Mouse (Mus musculus) left cerebral cortex, postnatal 25 days (tissue): Measurements from ENCODE around the gene Crybg2. TPM values are rescaled to one million over a fixed set of nuclear protein-coding genes. Genes with fewer than 3 reads are reported as not detected.

Experiments
- DNase-seq, 2 experiments: peaks; one replicate each; pipeline ENCODE4 v3.0.0; 2022; ENCODE audit warnings: low spot score in 2 of 2, mixed read lengths in 1 of 2
- intact Hi-C: fragments of 180-260 bp; cut with DNase I; formaldehyde crosslinking; loops from one replicate; pipeline ENCODE4 v1.15.1; 2025
- total RNA-seq, 2 experiments: library from RNA; stranded (reverse); gene quantifications; 2 replicates each; pipeline ENCODE4 v1.2.3; 2021

Crybg2 gene
- total RNA-seq, 2 experiments from 2014 or later: 1.8 to 2.7 TPM

GRCm38 (mm10) chr4:134132519-134133095, 72.0 kb downstream of the Crybg2 start:
- no peak for DNase-seq
- intact Hi-C loops: no loop called here

DNA sequence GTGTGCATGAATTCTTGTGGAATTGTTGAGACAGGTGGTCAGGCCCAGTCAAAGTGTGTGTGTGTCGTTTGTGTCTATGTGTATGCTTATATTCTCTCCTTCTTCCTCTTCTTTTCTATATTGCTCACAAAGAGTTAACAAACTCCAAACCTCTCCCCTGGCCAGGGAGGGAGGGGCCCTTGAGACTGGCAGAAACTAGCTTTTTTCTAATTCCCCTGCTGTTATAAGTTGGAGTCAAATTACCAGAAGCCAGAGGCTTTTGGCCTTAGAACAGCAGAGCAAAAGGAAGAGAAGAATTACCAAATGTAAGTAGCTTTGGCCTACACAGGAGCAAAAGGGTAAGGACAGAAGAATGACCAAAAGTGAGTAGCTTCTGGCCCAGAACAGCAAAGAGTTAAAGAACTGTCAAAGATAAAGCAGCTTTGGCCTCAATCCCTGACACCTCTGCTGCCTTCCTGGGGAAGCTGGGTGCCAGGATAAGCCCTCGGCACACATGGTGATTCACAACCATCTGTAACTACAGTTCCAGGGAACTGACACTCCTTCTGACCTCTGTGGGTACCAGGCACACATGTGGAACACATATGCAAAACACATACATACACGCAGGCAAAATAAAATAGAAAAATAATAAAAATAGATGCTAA, 75.8 kb downstream of the Crybg2 start:
- intact Hi-C loops: no loop called here
- no peak for DNase-seq

DNA sequence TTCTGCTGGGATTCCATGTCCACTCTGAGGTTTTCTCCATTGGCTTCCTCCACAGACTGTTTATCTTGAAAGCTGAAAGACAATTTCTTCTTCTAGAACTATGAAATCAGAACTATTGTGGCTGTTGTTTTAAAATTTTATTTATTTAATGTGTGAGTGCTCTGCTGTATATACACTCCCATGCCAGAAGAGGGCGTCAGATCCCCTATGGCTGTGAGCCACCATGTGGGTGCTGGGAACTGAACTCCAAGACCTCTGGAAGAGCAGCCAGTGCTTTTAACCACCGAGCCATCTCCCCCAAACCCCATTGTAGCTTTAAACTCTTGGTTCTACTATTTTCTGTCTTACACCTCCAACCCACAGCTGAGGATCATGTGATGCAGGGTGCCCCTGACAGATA, 78.2 kb downstream of the Crybg2 start:
- intact Hi-C loops: no loop called here

More for the DNA sequence above, 78.2 kb downstream of the Crybg2 start:
- DNase-seq: no peak

Other genes with a start within 250 kb of the Crybg2 start
- gene Rps6ka1, start 173.0 kb upstream of the Crybg2 start, total RNA-seq: 10 to 100 TPM; 13.1 to 14.1 TPM
- gene Hmgn2, start 92.2 kb upstream of the Crybg2 start, total RNA-seq: 100 to 1,000 TPM in 1 of 2 experiments, 10 to 100 TPM in 1; 95.1 to 113 TPM
- 10 to 100 TPM; 60.5 to 66.1 TPM for gene Dhdds, start 59.9 kb upstream of the Crybg2 start, total RNA-seq
- gene Lin28a, start 42.0 kb upstream of the Crybg2 start, total RNA-seq: not detected
- not detected for gene Zfp683, start 7.0 kb upstream of the Crybg2 start, total RNA-seq
- 1 to 10 TPM; 1.6 to 3.4 TPM for gene Cd52, start 34.3 kb downstream of the Crybg2 start, total RNA-seq
- 10 to 100 TPM; 29.5 to 34.7 TPM for gene Ubxn11, start 41.8 kb downstream of the Crybg2 start, total RNA-seq
- 100 to 1,000 TPM; 212 to 218 TPM for gene Sh3bgrl3, start 68.0 kb downstream of the Crybg2 start, total RNA-seq
- 10 to 100 TPM; 12.2 to 13.6 TPM for gene Cep85, start 126.3 kb downstream of the Crybg2 start, total RNA-seq
- gene Gm7534, start 142.2 kb downstream of the Crybg2 start, total RNA-seq: not detected
- gene Catsper4, start 166.6 kb downstream of the Crybg2 start, total RNA-seq: not detected
- gene Cnksr1, start 177.6 kb downstream of the Crybg2 start, total RNA-seq: under 1 TPM; 0.23 to 0.46 TPM
- not detected for gene E130218I03Rik, start 182.8 kb downstream of the Crybg2 start, total RNA-seq
- 10 to 100 TPM; 10.3 to 10.5 TPM for gene Zfp593, start 184.8 kb downstream of the Crybg2 start, total RNA-seq
- gene Gm30191, start 186.1 kb downstream of the Crybg2 start, total RNA-seq: not detected
- 1 to 10 TPM; 4.0 TPM for gene Grrp1, start 193.3 kb downstream of the Crybg2 start, total RNA-seq
- gene Pdik1l, start 227.1 kb downstream of the Crybg2 start, total RNA-seq: 10 to 100 TPM; 18.6 to 19.8 TPM